Mouse (Mus musculus) brown adipose tissue, adult 24 weeks (tissue): ENCODE measurements around the gene Ranbp10. TPM values are rescaled to one million over a fixed set of nuclear protein-coding genes. Genes with fewer than 3 reads are reported as not detected.

Experiments used
- H3K27ac ChIP-seq: fragments of 200-500 bp; replicated peaks from 2 replicates; pipeline ENCODE4 v1.5.1; 2012; ENCODE audit warnings: low read depth, mild to moderate bottlenecking, low read length
- H3K4me1 ChIP-seq: fragments of 200-500 bp; 2 replicates; pipeline ENCODE4 v1.6.1; 2012; ENCODE audit warnings: low read length, mixed read lengths; ENCODE audit not compliant: control insufficient read depth, insufficient read depth, insufficient read length
- H3K4me3 ChIP-seq: fragments of 200-500 bp; 2 replicates; pipeline ENCODE4 v1.5.1; 2012; ENCODE audit warnings: low read depth, mild to moderate bottlenecking, low read length, moderate library complexity; ENCODE audit not compliant: insufficient read depth
- polyA plus RNA-seq: library from polyadenylated mRNA; stranded (reverse); fragments of >200 nt; gene quantifications from 2 replicates; pipeline ENCODE4 v1.2.4, GENCODE M21; 2012; ENCODE audit not compliant: missing spikeins, insufficient read depth, insufficient read length

The Ranbp10 gene
- polyA plus RNA-seq, 1 experiment: 7.6 TPM

DNA sequence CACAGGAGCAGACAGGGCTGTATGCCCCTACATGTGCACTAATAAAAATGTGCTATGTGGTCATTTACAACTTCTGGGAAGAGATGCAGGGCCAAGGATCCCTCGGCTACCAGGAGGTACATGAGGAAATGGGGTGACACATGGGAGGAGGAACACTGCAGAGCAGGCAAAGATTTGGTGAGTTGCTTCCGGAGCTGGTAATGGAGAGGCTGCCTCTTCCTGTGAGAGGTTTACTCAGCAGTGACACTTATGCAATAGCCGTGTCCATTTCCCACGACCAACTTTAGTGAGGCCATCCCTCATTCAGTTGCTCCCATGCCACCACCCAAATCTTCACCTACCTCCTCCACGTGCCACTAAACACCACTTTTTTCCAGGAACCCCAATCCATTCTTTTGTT, 46.9 kb downstream of the Ranbp10 start:
- Histone ChIP-seq H3K4me1 (no peaks in the 10 kb centered on the region), H3K4me3 (no peak overlapping the region), H3K27ac (no peak overlapping the region)

- H3K4me1 ChIP-seq: 0 out of 2 replicates have a peak, but pooled peaks cover 3% of the 10 kb centered on the region
- no peak overlapping the region for H3K4me3 ChIP-seq
- H3K27ac ChIP-seq: no peak overlapping the region
These were observed 49.3 kb downstream of the Ranbp10 start for GRCm38 (mm10) chr8:105777833-105778232.

DNA sequence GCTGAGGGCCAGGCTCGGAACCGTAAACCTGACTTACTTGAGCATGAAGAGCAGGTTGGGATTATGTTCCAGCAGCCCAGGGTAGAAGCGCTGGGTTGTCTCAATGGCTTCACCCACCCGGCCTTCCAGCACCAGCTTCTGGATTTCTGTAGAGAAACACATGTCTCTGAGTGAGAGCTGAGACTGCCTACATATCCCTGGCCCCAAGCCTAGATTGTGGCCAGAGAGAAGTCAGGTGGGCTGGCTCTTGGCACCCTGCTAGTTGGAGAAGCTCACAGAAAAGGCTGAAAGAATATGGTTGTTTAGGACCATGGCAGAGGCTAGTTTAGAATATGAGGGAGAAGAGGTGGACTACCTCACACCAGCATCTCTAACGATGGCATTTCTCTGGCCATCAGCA, 52.7 kb downstream of the Ranbp10 start:
- Histone ChIP-seq H3K4me3 (no peak overlapping the region), H3K4me1 (0 out of 2 replicates have a peak, but pooled peaks cover 3% of the 10 kb centered on the region), H3K27ac (no peak overlapping the region)

DNA sequence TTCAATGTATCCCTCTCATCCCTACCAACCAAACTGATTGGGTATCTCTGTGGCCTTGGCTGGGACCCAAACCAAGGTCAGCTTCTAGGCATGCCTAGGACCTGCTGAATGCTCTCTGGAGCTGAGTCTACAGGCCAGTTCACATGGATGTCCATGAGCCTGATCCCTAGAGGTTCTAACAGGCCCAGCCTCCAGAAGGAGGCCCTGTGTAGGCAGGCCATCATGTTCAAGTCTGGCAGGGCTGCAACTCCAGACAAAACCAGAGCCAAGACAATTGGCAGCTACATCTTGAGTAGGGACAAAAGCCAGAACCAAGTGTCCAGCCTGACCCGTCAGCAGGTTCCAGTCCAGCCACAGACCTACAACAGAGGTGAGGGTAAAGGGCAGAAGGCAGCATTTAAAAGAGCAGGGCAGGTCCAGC, 53.7 kb downstream of the Ranbp10 start:
- H3K4me1 ChIP-seq: peaks cover 7% of the 10 kb centered on the region
- H3K4me3 ChIP-seq: no peak overlapping the region
- H3K27ac ChIP-seq: no peak overlapping the region

DNA sequence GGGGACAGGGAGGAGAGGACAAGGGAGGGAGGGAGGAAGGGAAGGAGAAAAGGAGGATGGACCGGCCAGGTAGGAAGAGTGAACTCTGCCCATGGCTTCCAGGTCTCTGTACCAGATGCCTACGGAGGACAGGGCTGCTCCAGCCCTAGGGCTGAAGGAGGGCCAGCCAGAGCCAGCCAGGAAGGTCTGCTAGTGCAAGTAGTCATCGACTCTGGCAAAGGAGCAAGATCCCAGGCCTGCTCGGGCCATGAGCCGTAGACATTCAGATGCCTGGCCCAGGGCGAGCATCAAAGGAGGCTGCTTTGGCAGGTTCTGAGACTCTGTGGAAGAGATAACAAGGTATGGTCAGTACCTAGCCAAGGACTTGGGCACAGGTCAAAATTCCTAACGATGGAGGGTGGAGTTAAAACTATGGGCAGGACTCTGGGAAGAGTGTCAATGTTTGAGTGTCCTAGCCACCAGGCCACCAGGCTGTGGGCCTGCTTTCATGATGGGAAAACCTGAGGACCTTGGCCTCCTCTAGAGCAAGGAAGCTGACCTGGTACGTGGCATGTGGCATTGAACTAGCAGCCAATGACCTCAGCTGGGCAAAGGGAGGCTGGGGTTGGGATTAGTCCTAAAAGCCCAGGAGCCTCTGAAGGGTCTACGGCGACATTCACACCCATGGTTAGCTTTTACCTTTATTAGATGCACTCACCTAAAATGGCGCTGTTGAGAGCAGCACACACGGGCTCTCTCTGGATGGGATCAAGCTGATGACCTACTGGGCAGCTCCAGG, 55.6 kb downstream of the Ranbp10 start:
- peaks cover 9% of the 10 kb centered on the region for H3K4me1 ChIP-seq
- no peak overlapping the region for H3K27ac ChIP-seq
- no peak overlapping the region for H3K4me3 ChIP-seq

- H3K4me3 ChIP-seq: no peak overlapping the region
- H3K4me1 ChIP-seq: peaks cover 9% of the 10 kb centered on the region
- no peak overlapping the region for H3K27ac ChIP-seq
These were observed 56.5 kb downstream of the Ranbp10 start for GRCm38 (mm10) chr8:105770609-105771008.

GRCm38 (mm10) chr8:105768485-105769257, 58.5 kb downstream of the Ranbp10 start:
- no peak overlapping the region for H3K27ac ChIP-seq
- no peak overlapping the region for H3K4me3 ChIP-seq
- peaks cover 7% of the 10 kb centered on the region for H3K4me1 ChIP-seq

GRCm38 (mm10) chr8:105758277-105759108, 68.7 kb downstream of the Ranbp10 start, which contains the start of gene Gfod2:
Gfod2 (minus strand) TSS chr8:105758664.
- Histone ChIP-seq H3K27ac (peak within 1 kb of the TSS; percentile 11; the same call in 1 of the 2 replicates), H3K4me3 (peak within 1 kb of the TSS; percentile 94), H3K4me1 (0 out of 2 replicates have a peak, but pooled peaks cover 5% of the 10 kb centered on the region)

GRCm38 (mm10) chr8:105757796-105758276, 69.3 kb downstream of the Ranbp10 start:
- 0 out of 2 replicates have a peak, but pooled peaks cover 5% of the 10 kb centered on the region for H3K4me1 ChIP-seq
- peak overlapping the region; percentile 94 for H3K4me3 ChIP-seq
- peak overlapping the region; percentile 11; the same call in 1 of the 2 replicates for H3K27ac ChIP-seq

DNA sequence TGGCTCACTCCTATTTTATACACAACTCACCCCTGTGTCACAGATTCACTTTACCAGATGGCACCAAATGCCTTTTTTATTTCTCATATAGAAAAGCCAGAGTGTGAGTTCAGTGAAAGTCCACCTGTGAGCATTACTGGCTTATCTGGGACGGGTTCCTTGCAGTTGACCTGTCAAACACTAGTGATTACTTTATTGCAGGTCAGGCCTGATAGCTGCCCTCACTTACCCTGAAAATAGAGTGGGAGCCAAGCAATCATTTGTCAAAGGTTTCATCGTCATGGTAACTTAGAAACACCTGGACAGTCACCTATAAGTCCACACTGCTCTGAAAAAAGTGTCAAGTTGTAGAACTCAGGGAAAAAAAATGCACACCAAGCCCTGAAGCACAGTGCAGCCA, 72.5 kb downstream of the Ranbp10 start:
- H3K4me3 ChIP-seq: no peak overlapping the region
- no peak overlapping the region for H3K27ac ChIP-seq
- H3K4me1 ChIP-seq: peaks cover 15% of the 10 kb centered on the region

DNA sequence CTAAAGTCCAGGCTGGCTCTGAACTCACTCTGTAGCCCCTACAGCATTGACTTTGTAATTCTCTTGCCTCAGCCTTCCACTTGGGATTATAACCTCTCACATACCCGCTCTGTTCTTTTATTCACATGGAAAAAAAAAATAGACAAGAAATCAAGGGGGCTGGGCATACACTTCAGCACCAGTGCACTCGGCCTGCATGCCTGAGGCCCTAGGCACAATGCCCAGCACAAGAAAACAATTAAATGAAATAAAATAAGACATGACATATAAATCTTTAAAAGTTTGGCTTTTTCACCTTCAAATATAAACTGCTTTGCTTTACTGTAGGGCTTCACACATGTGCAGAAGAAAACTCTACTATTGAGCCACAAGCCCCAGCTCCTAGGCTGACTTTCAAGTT, 73.2 kb downstream of the Ranbp10 start:
- Histone ChIP-seq H3K27ac (no peak overlapping the region), H3K4me3 (no peak overlapping the region), H3K4me1 (peaks cover 10% of the 10 kb centered on the region)

DNA sequence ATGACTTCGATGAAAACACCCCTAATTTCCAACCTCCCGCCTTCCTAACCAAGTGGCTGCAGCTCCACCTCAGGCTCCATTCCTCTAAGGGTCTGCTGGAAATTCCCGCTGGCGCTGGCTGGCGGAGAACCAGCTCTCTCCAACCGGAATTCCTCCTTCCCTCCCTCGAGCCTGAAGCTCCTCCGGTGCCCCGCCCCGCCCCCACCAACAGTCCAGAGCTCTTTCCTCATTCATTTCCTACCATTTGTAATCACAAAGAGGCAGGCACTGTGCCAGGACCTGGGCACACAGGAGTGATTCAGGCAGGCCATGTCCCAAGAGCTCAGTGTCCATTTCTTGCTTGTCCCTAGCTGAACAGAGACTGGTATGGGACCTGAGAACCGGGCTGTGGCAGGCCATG, 76.5 kb downstream of the Ranbp10 start:
- peaks cover 16% of the 10 kb centered on the region for H3K4me1 ChIP-seq
- H3K4me3 ChIP-seq: no peak overlapping the region
- H3K27ac ChIP-seq: peak overlapping the region; percentile 76

DNA sequence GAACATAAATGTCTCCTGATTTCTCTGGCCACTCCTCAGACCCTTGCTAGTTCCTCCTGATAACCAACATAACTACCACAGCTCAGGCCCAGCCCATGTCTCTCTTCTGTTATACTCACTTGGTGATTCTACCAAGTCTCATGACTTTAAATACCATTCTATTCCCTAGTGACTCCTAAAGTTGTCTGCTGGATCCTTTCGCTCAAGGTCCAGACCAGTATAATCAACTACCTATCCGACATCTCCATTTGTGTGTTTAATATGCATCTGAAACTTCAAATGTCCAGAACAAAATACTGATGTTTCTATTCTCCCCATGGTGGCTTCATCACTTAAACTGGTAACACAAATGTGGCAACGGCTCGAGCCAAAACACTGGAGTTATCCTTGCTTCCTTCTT, 83.8 kb downstream of the Ranbp10 start:
- H3K4me3 ChIP-seq: no peak overlapping the region
- H3K27ac ChIP-seq: peak overlapping the region; percentile 51; the same call in 1 of the 2 replicates
- peaks cover 15% of the 10 kb centered on the region for H3K4me1 ChIP-seq

DNA sequence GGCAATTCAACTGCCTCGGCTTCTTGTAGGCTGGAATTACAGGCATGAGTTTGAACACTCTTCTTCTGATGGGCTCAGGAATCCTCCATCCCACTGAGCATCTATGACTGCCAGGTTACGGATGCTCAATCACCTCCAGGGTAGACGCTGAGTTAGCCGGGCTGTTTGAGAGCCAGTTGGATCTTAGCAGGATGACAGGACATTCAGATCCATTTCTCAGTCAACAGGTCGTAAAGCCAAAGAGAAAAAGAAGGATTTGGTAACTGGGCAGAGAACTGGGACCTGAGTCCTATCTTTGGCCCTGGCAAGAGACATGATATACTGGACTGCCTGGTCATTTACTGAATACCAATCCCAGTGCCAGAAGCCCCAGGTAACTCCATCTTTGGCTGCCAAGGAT, 87.9 kb downstream of the Ranbp10 start:
- Histone ChIP-seq H3K4me3 (no peak overlapping the region), H3K27ac (no peak overlapping the region), H3K4me1 (peaks cover 13% of the 10 kb centered on the region)

- Histone ChIP-seq H3K27ac (no peak overlapping the region), H3K4me3 (no peak overlapping the region), H3K4me1 (no peaks in the 10 kb centered on the region)
These were observed 95.0 kb downstream of the Ranbp10 start for GRCm38 (mm10) chr8:105732186-105732585.
